Mouse (Mus musculus) midbrain, postnatal 0 days (tissue): ENCODE measurements around the gene Lrpprc. TPM values are rescaled to one million over a fixed set of nuclear protein-coding genes. Genes with fewer than 3 reads are reported as not detected.

Experiments used
- ATAC-seq: fragments of 200-750 bp; cut with Nextera tagmentation; 2 replicates; pipeline ENCODE4 v1.8.0; 2017; ENCODE audit warnings: moderate number of reproducible peaks, mild to moderate bottlenecking, moderate TSS enrichment, moderate library complexity; ENCODE audit not compliant: low FRiP score
- DNase-seq: peaks from one replicate; pipeline ENCODE4 v3.0.0-alpha.2; 2015; ENCODE audit warnings: low spot score
- H3K27ac ChIP-seq: fragments of 300-500 bp; sonication (generic); 2 replicates; pipeline ENCODE4 v1.5.1; 2014; ENCODE audit warnings: low read depth, mild to moderate bottlenecking, low read length, mixed read lengths
- H3K27me3 ChIP-seq: fragments of 300-500 bp; sonication (generic); 2 replicates; pipeline ENCODE4 v1.6.1; 2014; ENCODE audit warnings: low read length, control low read depth, mixed read lengths; ENCODE audit not compliant: insufficient read depth
- H3K36me3 ChIP-seq: fragments of 300-500 bp; sonication (generic); 2 replicates; pipeline ENCODE4 v1.6.1; 2014; ENCODE audit warnings: low read length, control low read depth, mixed read lengths; ENCODE audit not compliant: insufficient read depth
- H3K4me1 ChIP-seq: fragments of 300-500 bp; sonication (generic); 2 replicates; pipeline ENCODE4 v1.6.1; 2014; ENCODE audit warnings: mild to moderate bottlenecking, control low read depth, antibody characterized with exemption, low read length, mixed read lengths; ENCODE audit not compliant: insufficient read depth
- H3K4me2 ChIP-seq: fragments of 300-500 bp; sonication (generic); 2 replicates; pipeline ENCODE4 v1.6.1; 2014; ENCODE audit warnings: low read depth, mild to moderate bottlenecking, low read length, mixed read lengths; ENCODE audit not compliant: poor library complexity, severe bottlenecking
- H3K4me3 ChIP-seq: fragments of 300-500 bp; sonication (generic); 2 replicates; pipeline ENCODE4 v1.5.1; 2014; ENCODE audit warnings: low read depth, mild to moderate bottlenecking, low read length, moderate library complexity
- H3K9ac ChIP-seq: fragments of 300-500 bp; sonication (generic); replicated peaks from 2 replicates; pipeline ENCODE4 v1.6.1; 2014; ENCODE audit warnings: mild to moderate bottlenecking, low read length, moderate library complexity, mixed read lengths; ENCODE audit not compliant: poor library complexity, severe bottlenecking
- H3K9me3 ChIP-seq: fragments of 300-500 bp; sonication (generic); 2 replicates; pipeline ENCODE4 v1.6.1; 2016; ENCODE audit warnings: low read length, control low read depth
- CTCF ChIP-seq: IDR thresholded peaks from 2 replicates; pipeline ENCODE4 v1.5.1; 2016; ENCODE audit warnings: antibody characterized with exemption, mild to moderate bottlenecking
- WGBS: fragments of 180-500 bp; shearing (Covaris S2); extraction: QIAGEN DNeasy Blood & Tissue Kit; methylation state at CpG from one replicate; pipeline ENCODE4 v1.1.7; 2014; 5-methylcytosine and 5-hydroxymethylcytosine counted together
- polyA plus RNA-seq: library from polyadenylated mRNA; unstranded; fragments of >200 nt; fragmentation: Nextera tagmentation; extraction: Ambion mirVana; gene quantifications from 2 replicates; pipeline ENCODE4 v1.2.1, GENCODE M21; 2015
- total RNA-seq: library from RNA; depleted of rRNA; stranded (reverse); fragments of >200 nt; gene quantifications from 2 replicates; pipeline ENCODE4 v1.2.3, GENCODE M21; 2014

The Lrpprc gene
- total and polyA plus RNA-seq, 2 experiments from 2014 or later, result 41.3 to 53.5 TPM

GRCm38 (mm10) chr17:84672376-84673369 lies 117.9 kb downstream of the Lrpprc start:
- 69% methylated on average over 16 of the region's 16 CpGs for WGBS
- no peak overlapping the region for H3K4me2 ChIP-seq
- H3K27ac ChIP-seq, result no peak overlapping the region
- ATAC-seq (no peak), DNase-seq (peak; percentile 14)
- no peak overlapping the region for H3K9ac ChIP-seq
- H3K27me3 ChIP-seq, result no peaks in the 10 kb centered on the region
- H3K36me3 ChIP-seq, result no peaks in the 10 kb centered on the region
- no peak overlapping the region for H3K4me3 ChIP-seq
- TF ChIP-seq CTCF, result no peak
- H3K9me3 ChIP-seq, result no peaks in the 10 kb centered on the region
- H3K4me1 ChIP-seq, result 0 out of 2 replicates have a peak, but pooled peaks cover 3% of the 10 kb centered on the region

GRCm38 (mm10) chr17:84667848-84668247 lies 122.7 kb downstream of the Lrpprc start:
- Histone ChIP-seq H3K9ac (no peak overlapping the region), H3K4me1 (no peaks in the 10 kb centered on the region), H3K9me3 (no peaks in the 10 kb centered on the region), H3K36me3 (no peaks in the 10 kb centered on the region), H3K27ac (no peak overlapping the region), H3K4me2 (no peak overlapping the region), H3K4me3 (no peak overlapping the region), H3K27me3 (no peaks in the 10 kb centered on the region)
- TF ChIP-seq CTCF, result no peak
- ATAC-seq (no peak), DNase-seq (no peak)
- 94% methylated on average over 3 of the region's 3 CpGs for WGBS

- no peak overlapping the region for H3K9ac ChIP-seq
- no peaks in the 10 kb centered on the region for H3K36me3 ChIP-seq
- H3K27me3 ChIP-seq, result no peaks in the 10 kb centered on the region
- no peak for TF ChIP-seq CTCF
- DNase-seq (no peak), ATAC-seq (no peak)
- no peaks in the 10 kb centered on the region for H3K9me3 ChIP-seq
- no peak overlapping the region for H3K27ac ChIP-seq
- 63% methylated on average over 9 of the region's 9 CpGs for WGBS
- H3K4me3 ChIP-seq, result no peak overlapping the region
- H3K4me1 ChIP-seq, result no peaks in the 10 kb centered on the region
- no peak overlapping the region for H3K4me2 ChIP-seq
These were observed 124.9 kb downstream of the Lrpprc start for GRCm38 (mm10) chr17:84665691-84666090.

- H3K9ac ChIP-seq, result no peak overlapping the region
- DNase-seq, result no peak
- WGBS, result 65% methylated on average over 10 of the region's 10 CpGs
- no peak overlapping the region for H3K4me3 ChIP-seq
- no peak overlapping the region for H3K27ac ChIP-seq
- no peaks in the 10 kb centered on the region for H3K36me3 ChIP-seq
- no peak for TF ChIP-seq CTCF
- no peak for ATAC-seq
- no peak overlapping the region for H3K4me2 ChIP-seq
- no peaks in the 10 kb centered on the region for H3K9me3 ChIP-seq
- H3K27me3 ChIP-seq, result no peaks in the 10 kb centered on the region
- H3K4me1 ChIP-seq, result no peaks in the 10 kb centered on the region
These were observed 125.5 kb downstream of the Lrpprc start for GRCm38 (mm10) chr17:84665053-84665452.

- Histone ChIP-seq H3K4me3 (no peak overlapping the region), H3K27ac (no peak overlapping the region), H3K36me3 (no peaks in the 10 kb centered on the region), H3K27me3 (no peaks in the 10 kb centered on the region), H3K4me2 (no peak overlapping the region), H3K9ac (no peak overlapping the region), H3K9me3 (no peaks in the 10 kb centered on the region), H3K4me1 (peaks cover 5% of the 10 kb centered on the region; the same call in 1 of the 2 replicates)
- ATAC-seq (no peak), DNase-seq (no peak)
- 76% methylated on average over 8 of the region's 8 CpGs for WGBS
- TF ChIP-seq CTCF, result no peak
These were observed 131.6 kb downstream of the Lrpprc start for GRCm38 (mm10) chr17:84658951-84659350.

GRCm38 (mm10) chr17:84658195-84658594 lies 132.4 kb downstream of the Lrpprc start:
- Histone ChIP-seq H3K4me2 (no peak overlapping the region), H3K9me3 (no peaks in the 10 kb centered on the region), H3K27me3 (no peaks in the 10 kb centered on the region), H3K9ac (no peak overlapping the region), H3K27ac (no peak overlapping the region), H3K4me3 (no peak overlapping the region), H3K36me3 (no peaks in the 10 kb centered on the region; the same call in 1 of the 2 replicates), H3K4me1 (peaks cover 5% of the 10 kb centered on the region; the same call in 1 of the 2 replicates)
- no peak for ATAC-seq
- WGBS, result 55% methylated on average over 5 of the region's 5 CpGs
- no peak for TF ChIP-seq CTCF
- DNase-seq, result no peak
